Mouse (Mus musculus): ENCODE data around the gene 3110082J24Rik. TPM values are rescaled to one million over a fixed set of nuclear protein-coding genes. Genes with fewer than 3 reads are reported as not detected.
"Not testable (repeated sequence)": the region's sequence is repeated elsewhere in the genome, so short reads cannot be mapped to it uniquely, and the experiment has no call there.

The 3110082J24Rik gene
- polyA plus RNA-seq, 1 experiment, result not detected

- WGBS, result 67% methylated on average over 13 of the region's 13 CpGs
- no peak for DNase-seq (ENCODE audit: low read depth in 1 of 2, low spot score in 2 of 2)
- H3K27ac ChIP-seq (ENCODE audit: insufficient read depth, low read length), result no peak overlapping the region
- no peak overlapping the region for H3K4me3 ChIP-seq (ENCODE audit: extremely low read depth, insufficient read depth, insufficient read length)
- TF ChIP-seq CTCF (IDR thresholded peaks at IDR 0.05; ENCODE audit: extremely low read depth, insufficient read depth, insufficient read length, insufficient replicate concordance), result no peak
- TF ChIP-seq POLR2A (IDR thresholded peaks at IDR 0.05; ENCODE audit: low read depth, low read length), result no peak
- H3K36me3 ChIP-seq (ENCODE audit: control insufficient read depth, insufficient read depth, low read length), result no peaks in the 10 kb centered on the region
- no peaks in the 10 kb centered on the region for H3K27me3 ChIP-seq (ENCODE audit: control insufficient read depth, insufficient read depth, low read length)
- H3K4me1 ChIP-seq (ENCODE audit: control insufficient read depth, insufficient read depth, insufficient read length), result no peaks in the 10 kb centered on the region
Observed at GRCm38 (mm10) chr5:30092701-30093100, 13.2 kb downstream of the 3110082J24Rik start.

GRCm38 (mm10) chr5:30072825-30073821 is 32.8 kb downstream of the 3110082J24Rik start, which contains the start of gene Tyms:
TSS of gene Tyms (minus strand) at chr5:30073617.
- H3K4me1 ChIP-seq (ENCODE audit: control insufficient read depth, insufficient read depth, insufficient read length), result peaks cover 5% of the 10 kb centered on the region; the same call in 1 of the 2 replicates
- H3K4me3 ChIP-seq (ENCODE audit: extremely low read depth, insufficient read depth, insufficient read length), result peak within 1 kb of the TSS; percentile 70
- no peaks in the 10 kb centered on the region; the same call in 1 of the 2 replicates for H3K36me3 ChIP-seq (ENCODE audit: control insufficient read depth, insufficient read depth, low read length)
- H3K27ac ChIP-seq (ENCODE audit: insufficient read depth, low read length), result no peak within 1 kb of the TSS
- TF ChIP-seq POLR2A (IDR thresholded peaks at IDR 0.05; ENCODE audit: low read depth, low read length), result no peak
- TF ChIP-seq CTCF (IDR thresholded peaks at IDR 0.05; ENCODE audit: extremely low read depth, insufficient read depth, insufficient read length, insufficient replicate concordance), result no peak
- DNase-seq (ENCODE audit: low read depth in 1 of 2, low spot score in 2 of 2), result peak in 1 of 2 experiments; percentile 36
- 2% methylated on average over 45 of the region's 45 CpGs for WGBS
- no peaks in the 10 kb centered on the region for H3K27me3 ChIP-seq (ENCODE audit: control insufficient read depth, insufficient read depth, low read length)

GRCm38 (mm10) chr5:30072377-30072776 is 33.5 kb downstream of the 3110082J24Rik start:
- no peaks in the 10 kb centered on the region; the same call in 1 of the 2 replicates for H3K36me3 ChIP-seq (ENCODE audit: control insufficient read depth, insufficient read depth, low read length)
- no peak for DNase-seq (ENCODE audit: low read depth in 1 of 2, low spot score in 2 of 2)
- peaks cover 5% of the 10 kb centered on the region; the same call in 1 of the 2 replicates for H3K4me1 ChIP-seq (ENCODE audit: control insufficient read depth, insufficient read depth, insufficient read length)
- no peak overlapping the region for H3K27ac ChIP-seq (ENCODE audit: insufficient read depth, low read length)
- TF ChIP-seq POLR2A (IDR thresholded peaks at IDR 0.05; ENCODE audit: low read depth, low read length) (no peak), CTCF (IDR thresholded peaks at IDR 0.05; ENCODE audit: extremely low read depth, insufficient read depth, insufficient read length, insufficient replicate concordance) (no peak)
- H3K27me3 ChIP-seq (ENCODE audit: control insufficient read depth, insufficient read depth, low read length), result no peaks in the 10 kb centered on the region
- peak overlapping the region; percentile 4; the same call in 1 of the 2 replicates for H3K4me3 ChIP-seq (ENCODE audit: extremely low read depth, insufficient read depth, insufficient read length)
- 54% methylated on average over 3 of the region's 3 CpGs for WGBS

GRCm38 (mm10) chr5:30071677-30072076 is 34.2 kb downstream of the 3110082J24Rik start:
- Histone ChIP-seq H3K27me3 (ENCODE audit: control insufficient read depth, insufficient read depth, low read length) (no peaks in the 10 kb centered on the region), H3K36me3 (ENCODE audit: control insufficient read depth, insufficient read depth, low read length) (no peaks in the 10 kb centered on the region; the same call in 1 of the 2 replicates), H3K27ac (ENCODE audit: insufficient read depth, low read length) (no peak overlapping the region), H3K4me1 (ENCODE audit: control insufficient read depth, insufficient read depth, insufficient read length) (peaks cover 5% of the 10 kb centered on the region; the same call in 1 of the 2 replicates), H3K4me3 (ENCODE audit: extremely low read depth, insufficient read depth, insufficient read length) (no peak overlapping the region)
- 50% methylated on average over 6 of the region's 6 CpGs for WGBS
- DNase-seq (ENCODE audit: low read depth in 1 of 2, low spot score in 2 of 2), result no peak
- TF ChIP-seq POLR2A (IDR thresholded peaks at IDR 0.05; ENCODE audit: low read depth, low read length), result no peak
- no peak for TF ChIP-seq CTCF (IDR thresholded peaks at IDR 0.05; ENCODE audit: extremely low read depth, insufficient read depth, insufficient read length, insufficient replicate concordance)

- Histone ChIP-seq H3K36me3 (ENCODE audit: control insufficient read depth, insufficient read depth, low read length) (peaks cover 2% of the 10 kb centered on the region), H3K27me3 (ENCODE audit: control insufficient read depth, insufficient read depth, low read length) (no peaks in the 10 kb centered on the region), H3K27ac (ENCODE audit: insufficient read depth, low read length) (no peak overlapping the region), H3K4me3 (ENCODE audit: extremely low read depth, insufficient read depth, insufficient read length) (no peak overlapping the region), H3K4me1 (ENCODE audit: control insufficient read depth, insufficient read depth, insufficient read length) (0 out of 2 replicates have a peak, but pooled peaks cover 2% of the 10 kb centered on the region)
- DNase-seq (ENCODE audit: low read depth in 1 of 2, low spot score in 2 of 2), result no peak
- 72% methylated on average over 6 of the region's 6 CpGs for WGBS
- TF ChIP-seq POLR2A (IDR thresholded peaks at IDR 0.05; ENCODE audit: low read depth, low read length), result no peak
- no peak for TF ChIP-seq CTCF (IDR thresholded peaks at IDR 0.05; ENCODE audit: extremely low read depth, insufficient read depth, insufficient read length, insufficient replicate concordance)
Observed at GRCm38 (mm10) chr5:30067726-30068125, 38.2 kb downstream of the 3110082J24Rik start.

- H3K4me1 ChIP-seq (ENCODE audit: control insufficient read depth, insufficient read depth, insufficient read length); DNase-seq (ENCODE audit: low read depth in 1 of 2, low spot score in 2 of 2); H3K36me3 ChIP-seq (ENCODE audit: control insufficient read depth, insufficient read depth, low read length); H3K4me3 ChIP-seq (ENCODE audit: extremely low read depth, insufficient read depth, insufficient read length); H3K27ac ChIP-seq (ENCODE audit: insufficient read depth, low read length); H3K27me3 ChIP-seq (ENCODE audit: control insufficient read depth, insufficient read depth, low read length): not testable (repeated sequence)
- WGBS, result 89% methylated on average over 5 of the region's 5 CpGs
Observed at GRCm38 (mm10) chr5:30059607-30060006, 46.3 kb downstream of the 3110082J24Rik start.

Measured in spleen, adult 2 months (tissue).